Mouse (Mus musculus) bone marrow, adult 2 months (tissue): Measurements from ENCODE around the gene 4930455H04Rik. TPM values are rescaled to one million over a fixed set of nuclear protein-coding genes. Genes with fewer than 3 reads are reported as not detected.

Experiments
- H3K27ac ChIP-seq: fragments of 200-500 bp; 2 replicates; pipeline ENCODE4 v1.5.1; 2012; ENCODE audit warnings: low read depth, mild to moderate bottlenecking, control low read depth, inconsistent platforms, low read length; ENCODE audit not compliant: control insufficient read depth, poor library complexity, insufficient read depth
- H3K4me1 ChIP-seq: fragments of 200-500 bp; 2 replicates; pipeline ENCODE4 v1.6.1; 2011; ENCODE audit warnings: low read length; ENCODE audit not compliant: control insufficient read depth, insufficient read depth
- H3K4me3 ChIP-seq: fragments of 200-500 bp; replicated peaks from 2 replicates; pipeline ENCODE3; 2011; ENCODE audit warnings: mild to moderate bottlenecking, low read depth, low read length, control low read depth; ENCODE audit not compliant: control insufficient read depth
- CTCF ChIP-seq: fragments of 200-500 bp; IDR thresholded peaks from 2 replicates; pipeline ENCODE4 v1.5.1; 2011; ENCODE audit warnings: low read length, control low read depth; ENCODE audit not compliant: control insufficient read depth, insufficient read depth
- POLR2A ChIP-seq: fragments of 200-500 bp; IDR thresholded peaks from 2 replicates; pipeline ENCODE4 v1.6.1; 2011; ENCODE audit warnings: low read depth, mild to moderate bottlenecking, control low read depth, low read length, borderline replicate concordance; ENCODE audit not compliant: control insufficient read depth
- WGBS: fragments of 180-500 bp; shearing (Covaris S2); methylation state at CpG from one replicate; pipeline ENCODE4 v1.1.7; 2018; 5-methylcytosine and 5-hydroxymethylcytosine counted together
- polyA plus RNA-seq: library from polyadenylated mRNA; stranded (reverse); fragments of >200 nt; gene quantifications from 2 replicates; pipeline ENCODE4 v1.2.4, GENCODE M21; 2011; ENCODE audit warnings: low replicate concordance; ENCODE audit not compliant: missing spikeins, insufficient read depth, insufficient read length

Gene 4930455H04Rik
- polyA plus RNA-seq, 1 experiment = not detected

- TF ChIP-seq CTCF (no peak), POLR2A (no peak)
- no peak overlapping the region for H3K27ac ChIP-seq
- H3K4me1 ChIP-seq = no peaks in the 10 kb centered on the region
- WGBS = 81% methylated on average over 5 of the region's 5 CpGs
- no peak overlapping the region for H3K4me3 ChIP-seq
These were observed 1.7 kb downstream of the 4930455H04Rik start for GRCm38 (mm10) chr3:116969786-116970185.

- WGBS = 3% methylated on average over 9 of the region's 9 CpGs
- TF ChIP-seq POLR2A = no peak
- TF ChIP-seq CTCF = no peak
- Histone ChIP-seq H3K4me3 (no peak overlapping the region), H3K4me1 (no peaks in the 10 kb centered on the region; the same call in 1 of the 2 replicates), H3K27ac (no peak overlapping the region)
These were observed 13.9 kb downstream of the 4930455H04Rik start for GRCm38 (mm10) chr3:116981811-116982575.

- Histone ChIP-seq H3K27ac (no peak overlapping the region), H3K4me3 (no peak overlapping the region), H3K4me1 (no peaks in the 10 kb centered on the region; the same call in 1 of the 2 replicates)
- TF ChIP-seq CTCF (no peak), POLR2A (no peak)
- WGBS = 67% methylated on average over 1 of the region's 1 CpGs
These were observed 17.0 kb downstream of the 4930455H04Rik start for GRCm38 (mm10) chr3:116985042-116985455.

GRCm38 (mm10) chr3:116985741-116986140 lies 17.7 kb downstream of the 4930455H04Rik start:
- TF ChIP-seq CTCF (no peak), POLR2A (no peak)
- H3K4me1 ChIP-seq = no peaks in the 10 kb centered on the region; the same call in 1 of the 2 replicates
- H3K4me3 ChIP-seq = no peak overlapping the region
- 72% methylated on average over 1 of the region's 1 CpGs for whole genome bisulfite sequencing
- H3K27ac ChIP-seq = no peak overlapping the region

GRCm38 (mm10) chr3:116986451-116986850 lies 18.4 kb downstream of the 4930455H04Rik start:
- WGBS = 15% methylated on average over 2 of the region's 2 CpGs

GRCm38 (mm10) chr3:116988221-116988620 lies 20.2 kb downstream of the 4930455H04Rik start:
- no peak overlapping the region for H3K27ac ChIP-seq
- WGBS = 84% methylated on average over 3 of the region's 3 CpGs
- H3K4me3 ChIP-seq = no peak overlapping the region
- H3K4me1 ChIP-seq = no peaks in the 10 kb centered on the region
- TF ChIP-seq CTCF (no peak), POLR2A (no peak)

More at GRCm38 (mm10) chr3:116986451-116986850, 18.4 kb downstream of the 4930455H04Rik start:
- H3K4me3 ChIP-seq = no peak overlapping the region
- H3K27ac ChIP-seq = no peak overlapping the region
- no peaks in the 10 kb centered on the region; the same call in 1 of the 2 replicates for H3K4me1 ChIP-seq
- TF ChIP-seq CTCF = no peak
- no peak for TF ChIP-seq POLR2A

GRCm38 (mm10) chr3:116991180-116991579 lies 23.1 kb downstream of the 4930455H04Rik start:
- no peak for TF ChIP-seq POLR2A
- TF ChIP-seq CTCF = no peak
- H3K4me1 ChIP-seq = no peaks in the 10 kb centered on the region
- no peak overlapping the region for H3K4me3 ChIP-seq
- WGBS = 62% methylated on average over 2 of the region's 2 CpGs
- H3K27ac ChIP-seq = no peak overlapping the region

GRCm38 (mm10) chr3:116993011-116993410 lies 24.9 kb downstream of the 4930455H04Rik start:
- H3K4me1 ChIP-seq = no peaks in the 10 kb centered on the region
- H3K4me3 ChIP-seq = no peak overlapping the region
- 68% methylated on average over 2 of the region's 2 CpGs for WGBS
- no peak overlapping the region for H3K27ac ChIP-seq
- no peak for TF ChIP-seq POLR2A
- no peak for TF ChIP-seq CTCF
